Mouse (Mus musculus) heart, embryonic 12.5 days (tissue): ENCODE results near the gene E130114P18Rik. TPM values are rescaled to one million over a fixed set of nuclear protein-coding genes. Genes with fewer than 3 reads are reported as not detected.
A peak's percentile ranks its signal among the peaks of the same experiment; 100 is the strongest.

ENCODE experiments used
- ATAC-seq: fragments of 200-750 bp; cut with Nextera tagmentation; 2 replicates; pipeline ENCODE4 v1.8.0; 2017; ENCODE audit warnings: moderate TSS enrichment, moderate library complexity; ENCODE audit not compliant: insufficient number of reproducible peaks, low FRiP score
- H3K27ac ChIP-seq: fragments of 300-500 bp; sonication (generic); 2 replicates; pipeline ENCODE4 v1.5.1; 2016; ENCODE audit warnings: mild to moderate bottlenecking, moderate library complexity; ENCODE audit not compliant: poor library complexity, severe bottlenecking
- H3K27me3 ChIP-seq: fragments of 300-500 bp; sonication (generic); replicated peaks from 2 replicates; pipeline ENCODE4 v1.6.1; 2016; ENCODE audit warnings: mild to moderate bottlenecking, moderate library complexity
- H3K36me3 ChIP-seq: fragments of 300-500 bp; sonication (generic); 2 replicates; pipeline ENCODE4 v1.6.1; 2016; ENCODE audit warnings: mild to moderate bottlenecking, moderate library complexity
- H3K4me1 ChIP-seq: fragments of 300-500 bp; sonication (generic); replicated peaks from 2 replicates; pipeline ENCODE4 v1.6.1; 2016; ENCODE audit warnings: mild to moderate bottlenecking
- H3K4me2 ChIP-seq: fragments of 300-500 bp; sonication (generic); 2 replicates; pipeline ENCODE4 v1.6.1; 2016; ENCODE audit warnings: mild to moderate bottlenecking, moderate library complexity
- H3K4me3 ChIP-seq: fragments of 300-500 bp; sonication (generic); 2 replicates; pipeline ENCODE4 v1.5.1; 2016; ENCODE audit warnings: mild to moderate bottlenecking
- H3K9ac ChIP-seq: fragments of 300-500 bp; sonication (generic); 2 replicates; pipeline ENCODE4 v1.6.1; 2016; ENCODE audit warnings: mild to moderate bottlenecking, moderate library complexity
- H3K9me3 ChIP-seq: fragments of 300-500 bp; sonication (generic); replicated peaks from 2 replicates; pipeline ENCODE4 v1.6.1; 2016; ENCODE audit warnings: mild to moderate bottlenecking, moderate library complexity
- WGBS: fragments of 180-500 bp; shearing (Covaris S2); methylation state at CpG from one replicate; pipeline ENCODE4 v1.1.7; 2016; 5-methylcytosine and 5-hydroxymethylcytosine counted together
- polyA plus RNA-seq: library from polyadenylated mRNA; unstranded; fragments of >200 nt; fragmentation: Nextera tagmentation; extraction: Ambion mirVana; gene quantifications from 2 replicates; pipeline ENCODE4 v1.2.1, GENCODE M21; 2016

E130114P18Rik gene
- polyA plus RNA-seq, 1 experiment from 2014 or later, result 0.74 TPM

- no peak for ATAC-seq
- 78% methylated on average over 3 of the region's 3 CpGs for WGBS
These were observed 11.8 kb downstream of the E130114P18Rik start for GRCm38 (mm10) chr4:97766100-97766499.

GRCm38 (mm10) chr4:97765341-97766020 lies 12.4 kb downstream of the E130114P18Rik start:
- Histone ChIP-seq H3K9me3 (no peaks in the 10 kb centered on the region), H3K27ac (no peak overlapping the region)
- 55% methylated on average over 4 of the region's 4 CpGs for WGBS

More at GRCm38 (mm10) chr4:97766100-97766499, 11.8 kb downstream of the E130114P18Rik start:
- Histone ChIP-seq H3K27me3 (no peaks in the 10 kb centered on the region), H3K9me3 (no peaks in the 10 kb centered on the region), H3K4me1 (0 out of 2 replicates have a peak, but pooled peaks cover 9% of the 10 kb centered on the region), H3K27ac (no peak overlapping the region), H3K36me3 (no peaks in the 10 kb centered on the region), H3K4me3 (no peak overlapping the region), H3K9ac (no peak overlapping the region), H3K4me2 (no peak overlapping the region)

DNA sequence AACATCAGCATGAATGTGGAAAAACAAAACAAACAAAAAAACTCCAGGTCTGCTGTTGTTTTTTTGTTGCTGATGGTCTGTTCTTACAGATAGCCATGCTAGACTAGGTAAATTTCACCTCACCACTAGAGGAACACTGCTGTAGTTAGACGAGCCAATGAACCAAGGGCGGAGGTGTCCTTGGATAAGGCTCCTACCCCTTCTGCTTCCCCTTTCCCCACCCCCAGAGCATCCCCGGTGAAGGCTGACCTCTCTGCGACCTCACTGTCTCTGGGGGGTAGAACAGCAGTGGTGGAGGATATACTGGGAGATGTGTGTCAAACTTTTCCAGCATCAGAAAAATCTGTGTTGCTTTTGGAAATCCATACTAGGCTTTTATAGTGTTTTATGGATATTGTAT lies 13.3 kb downstream of the E130114P18Rik start:
- H3K27ac ChIP-seq, result no peak overlapping the region
- 20% methylated on average over 4 of the region's 4 CpGs for WGBS
- H3K4me1 ChIP-seq, result 0 out of 2 replicates have a peak, but pooled peaks cover 9% of the 10 kb centered on the region
- no peak overlapping the region for H3K4me2 ChIP-seq
- H3K27me3 ChIP-seq, result no peaks in the 10 kb centered on the region
- no peaks in the 10 kb centered on the region for H3K9me3 ChIP-seq
- H3K9ac ChIP-seq, result no peak overlapping the region
- no peaks in the 10 kb centered on the region for H3K36me3 ChIP-seq
- no peak overlapping the region for H3K4me3 ChIP-seq
- ATAC-seq, result no peak

More at GRCm38 (mm10) chr4:97765341-97766020, 12.4 kb downstream of the E130114P18Rik start:
- H3K36me3 ChIP-seq, result no peaks in the 10 kb centered on the region
- H3K4me1 ChIP-seq, result 0 out of 2 replicates have a peak, but pooled peaks cover 9% of the 10 kb centered on the region
- no peak overlapping the region for H3K4me2 ChIP-seq
- ATAC-seq, result no peak
- no peaks in the 10 kb centered on the region for H3K27me3 ChIP-seq
- no peak overlapping the region for H3K9ac ChIP-seq
- no peak overlapping the region for H3K4me3 ChIP-seq

- peak overlapping the region; percentile 76 for H3K9ac ChIP-seq
- ATAC-seq, result no peak
- peak overlapping the region; percentile 72 for H3K4me3 ChIP-seq
- peak overlapping the region; percentile 67 for H3K4me2 ChIP-seq
- no peaks in the 10 kb centered on the region for H3K27me3 ChIP-seq
- no peak overlapping the region for H3K27ac ChIP-seq
- H3K36me3 ChIP-seq, result no peaks in the 10 kb centered on the region
- 48% methylated on average over 3 of the region's 3 CpGs for WGBS
- no peaks in the 10 kb centered on the region for H3K9me3 ChIP-seq
- H3K4me1 ChIP-seq, result peaks cover 19% of the 10 kb centered on the region
These were observed 19.2 kb downstream of the E130114P18Rik start for GRCm38 (mm10) chr4:97758661-97759060.

DNA sequence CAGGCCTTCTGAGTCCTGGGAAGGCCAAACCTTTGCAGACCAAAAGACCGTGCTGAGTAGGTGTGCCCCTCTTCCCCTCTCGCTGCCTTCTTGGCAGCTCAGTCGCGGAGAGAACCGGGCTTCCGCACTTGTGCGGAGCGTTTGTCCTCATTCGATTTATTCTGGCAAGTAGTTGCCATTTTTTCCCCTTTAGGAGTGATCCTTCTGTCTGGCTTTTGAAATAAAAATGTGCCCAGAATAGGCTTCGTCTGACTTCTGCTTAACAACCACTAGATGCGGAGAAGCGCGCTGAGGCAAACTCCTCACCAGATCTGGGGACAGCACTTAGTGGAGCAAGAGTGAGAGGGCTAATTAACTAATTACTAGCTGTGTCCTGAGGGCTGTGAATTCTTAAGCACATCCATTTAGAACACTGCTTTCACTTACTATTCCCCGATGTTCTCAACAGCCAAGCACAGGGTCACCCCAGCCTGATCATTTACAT lies 19.9 kb downstream of the E130114P18Rik start:
- Histone ChIP-seq H3K4me2 (peak overlapping the region; percentile 67), H3K4me1 (peaks cover 21% of the 10 kb centered on the region), H3K9ac (peak overlapping the region; percentile 76), H3K36me3 (no peaks in the 10 kb centered on the region), H3K9me3 (no peaks in the 10 kb centered on the region), H3K4me3 (peak overlapping the region; percentile 72), H3K27me3 (no peaks in the 10 kb centered on the region), H3K27ac (peak overlapping the region; percentile 86)
- WGBS, result 1% methylated on average over 14 of the region's 14 CpGs
- ATAC-seq, result peak; percentile 63; the same call in 1 of the 2 replicates

DNA sequence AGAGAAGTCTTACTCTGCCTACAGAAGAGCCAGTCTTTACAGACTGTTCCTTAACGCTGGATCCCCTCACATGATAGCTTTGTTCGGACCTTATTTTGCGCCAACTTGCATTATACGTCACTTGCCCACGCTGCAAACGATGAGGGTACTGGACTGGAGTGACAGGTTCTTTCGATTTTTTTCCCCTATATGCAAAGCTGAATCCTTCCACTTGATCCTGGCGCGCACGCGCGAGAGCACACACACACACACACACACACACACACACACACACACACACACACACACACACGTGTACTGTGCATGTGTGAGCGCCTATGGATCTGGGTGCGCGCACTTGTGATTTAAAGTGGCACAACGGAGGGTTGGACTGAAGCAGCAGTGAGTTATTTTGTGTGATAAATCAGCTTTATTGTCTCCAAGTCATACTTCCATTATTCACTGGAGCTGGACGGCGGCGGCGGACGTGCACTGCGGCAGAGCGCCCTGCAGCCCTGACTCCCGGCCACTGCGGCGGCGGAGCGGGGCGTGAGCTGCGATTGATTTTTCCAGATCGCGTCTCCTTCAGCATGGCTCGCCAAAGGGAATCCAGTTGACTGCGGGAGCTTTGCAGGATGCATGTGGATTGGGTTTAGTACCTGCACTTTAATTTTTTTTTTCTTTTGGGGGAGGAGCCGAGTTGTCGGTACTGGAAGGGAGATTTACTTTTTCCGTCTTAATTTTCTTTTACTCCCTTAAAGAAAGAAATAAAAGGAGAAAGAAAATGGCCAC lies 20.5 kb downstream of the E130114P18Rik start:
- Histone ChIP-seq H3K27me3 (no peaks in the 10 kb centered on the region), H3K9me3 (no peaks in the 10 kb centered on the region), H3K4me2 (peak overlapping the region; percentile 67), H3K36me3 (no peaks in the 10 kb centered on the region), H3K4me3 (peak overlapping the region; percentile 72), H3K27ac (peak overlapping the region; percentile 86), H3K4me1 (peaks cover 27% of the 10 kb centered on the region), H3K9ac (peak overlapping the region; percentile 76)
- under 1% methylated on average over 38 of the region's 38 CpGs for WGBS
- ATAC-seq, result peak; percentile 76

GRCm38 (mm10) chr4:97754241-97754640 lies 23.6 kb downstream of the E130114P18Rik start:
- no peaks in the 10 kb centered on the region for H3K36me3 ChIP-seq
- H3K27ac ChIP-seq, result no peak overlapping the region
- no peak overlapping the region for H3K4me3 ChIP-seq
- H3K9ac ChIP-seq, result 0 out of 2 replicates have a peak overlapping the region, but pooled peaks have one; percentile 8
- peaks cover 28% of the 10 kb centered on the region for H3K4me1 ChIP-seq
- no peaks in the 10 kb centered on the region for H3K9me3 ChIP-seq
- H3K4me2 ChIP-seq, result peak overlapping the region; percentile 34
- ATAC-seq, result no peak
- H3K27me3 ChIP-seq, result no peaks in the 10 kb centered on the region
- 11% methylated on average over 12 of the region's 12 CpGs for WGBS

GRCm38 (mm10) chr4:97753521-97753920 lies 24.4 kb downstream of the E130114P18Rik start:
- no peak for ATAC-seq
- H3K9ac ChIP-seq, result no peak overlapping the region
- no peak overlapping the region for H3K27ac ChIP-seq

DNA sequence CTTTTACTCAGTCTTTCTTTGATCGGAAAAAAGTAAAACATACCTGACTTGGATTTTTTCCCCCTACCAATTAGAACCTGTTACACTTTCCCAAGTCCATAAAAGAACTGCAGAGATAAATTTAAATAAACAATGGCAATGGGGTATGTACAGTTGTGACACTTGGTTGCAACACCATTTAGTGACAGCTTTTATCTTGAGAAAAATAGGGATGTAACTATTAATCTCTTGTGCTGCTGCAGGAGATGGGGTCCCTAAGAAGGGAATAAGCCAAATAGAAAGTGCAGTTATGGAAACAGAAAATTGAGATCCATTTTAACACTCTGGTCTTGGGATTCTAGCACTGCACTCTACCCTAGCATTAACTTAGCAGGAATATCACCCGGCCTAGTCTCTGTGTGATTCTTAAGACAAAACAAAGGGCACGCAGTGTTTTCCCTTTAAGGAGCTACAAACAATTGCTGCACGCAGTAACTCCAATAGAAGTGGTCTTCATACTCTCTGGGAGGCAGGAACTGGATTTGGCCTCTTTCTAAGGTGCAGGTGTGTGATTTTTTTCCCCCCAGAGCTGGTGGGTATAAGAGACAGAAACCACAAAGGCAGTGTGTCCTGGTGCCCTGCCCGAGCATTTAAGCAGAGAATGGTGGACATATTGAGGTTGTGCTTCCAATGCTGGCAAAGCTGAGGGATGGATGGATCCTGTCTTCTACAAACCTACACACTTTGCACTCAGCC lies 25.4 kb downstream of the E130114P18Rik start:
- WGBS, result 36% methylated on average over 5 of the region's 5 CpGs
- H3K9ac ChIP-seq, result peak overlapping the region; percentile 78
- H3K27ac ChIP-seq, result peak overlapping the region; percentile 93
- peaks cover 20% of the 10 kb centered on the region for H3K4me1 ChIP-seq
- peak overlapping the region; percentile 84 for H3K4me2 ChIP-seq
- H3K27me3 ChIP-seq, result no peaks in the 10 kb centered on the region
- no peaks in the 10 kb centered on the region for H3K9me3 ChIP-seq
- H3K36me3 ChIP-seq, result no peaks in the 10 kb centered on the region
- ATAC-seq, result no peak
- peak overlapping the region; percentile 57 for H3K4me3 ChIP-seq

More at GRCm38 (mm10) chr4:97753521-97753920, 24.4 kb downstream of the E130114P18Rik start:
- Histone ChIP-seq H3K4me3 (no peak overlapping the region), H3K4me1 (peaks cover 24% of the 10 kb centered on the region), H3K4me2 (no peak overlapping the region), H3K9me3 (no peaks in the 10 kb centered on the region), H3K27me3 (no peaks in the 10 kb centered on the region), H3K36me3 (no peaks in the 10 kb centered on the region)
- 11% methylated on average over 1 of the region's 1 CpGs for WGBS

DNA sequence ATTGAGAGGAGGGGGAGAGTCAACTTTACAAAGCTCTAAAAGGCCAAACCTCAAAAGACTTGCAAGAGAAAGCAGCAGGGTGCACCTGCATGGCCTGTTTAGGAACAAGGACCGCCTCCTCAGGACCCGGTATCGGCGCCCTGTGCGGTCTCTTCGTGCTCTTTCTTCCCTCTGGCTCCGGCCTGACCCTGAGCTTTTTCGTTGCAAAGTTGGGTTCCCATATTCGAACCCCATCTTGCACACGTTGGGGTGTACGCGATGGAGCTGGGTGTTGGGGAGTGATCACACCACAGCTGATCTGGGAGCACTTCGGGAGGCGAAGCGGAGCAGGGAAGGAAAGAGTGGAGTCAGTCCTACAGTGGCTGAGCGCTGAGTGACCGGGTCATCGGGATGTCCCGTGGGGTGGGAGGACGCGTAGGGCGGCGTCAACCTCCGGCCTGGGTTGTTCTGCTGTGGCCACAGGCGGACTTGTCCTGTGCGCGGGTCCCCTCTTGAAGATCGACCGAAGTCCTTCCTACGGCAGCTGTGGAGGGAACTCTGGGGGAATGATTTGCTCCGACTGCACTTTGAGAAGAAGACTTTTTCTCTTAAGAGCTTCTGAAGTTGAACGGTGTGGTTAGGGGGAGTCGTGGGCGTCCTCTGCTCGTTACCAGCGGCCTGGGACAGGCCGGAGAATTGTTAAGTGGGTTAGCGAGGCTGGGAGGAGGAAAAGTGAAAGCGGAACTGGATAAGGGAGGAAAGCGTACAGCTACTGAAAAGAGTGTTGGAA lies 26.2 kb downstream of the E130114P18Rik start:
- ATAC-seq, result peak; percentile 81
- peak overlapping the region; percentile 84 for H3K4me2 ChIP-seq
- H3K27ac ChIP-seq, result peak overlapping the region; percentile 93
- no peaks in the 10 kb centered on the region for H3K9me3 ChIP-seq
- H3K27me3 ChIP-seq, result no peaks in the 10 kb centered on the region
- under 1% methylated on average over 40 of the region's 40 CpGs for WGBS
- H3K9ac ChIP-seq, result peak overlapping the region; percentile 78
- peak overlapping the region; percentile 57 for H3K4me3 ChIP-seq
- peaks cover 20% of the 10 kb centered on the region for H3K4me1 ChIP-seq
- no peaks in the 10 kb centered on the region for H3K36me3 ChIP-seq
